Mouse (Mus musculus): ENCODE data around the gene Ctsr.
"Not testable (repeated sequence)": the region's sequence is repeated elsewhere in the genome, so short reads cannot be mapped to it uniquely, and the experiment has no call there.

Gene Ctsr

DNA sequence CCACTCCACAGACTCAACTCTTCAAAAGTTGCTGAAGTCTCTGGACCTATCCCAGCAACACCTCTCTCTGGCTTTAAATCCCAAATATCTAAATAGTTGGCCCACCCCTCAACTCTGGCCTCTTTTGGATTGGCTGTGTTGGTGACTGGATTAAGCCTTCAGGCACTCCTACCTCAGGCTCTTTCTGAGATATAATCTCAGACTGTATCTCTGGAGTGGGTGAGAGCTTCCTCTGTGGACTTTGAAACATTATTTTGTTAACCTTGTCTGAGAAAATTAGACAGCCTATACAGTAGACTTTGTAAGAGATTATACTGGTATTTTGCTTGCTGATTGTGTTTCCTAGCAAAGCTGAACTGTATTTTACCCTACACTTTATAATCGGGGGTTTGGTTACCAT is at the start of gene Ctsr:
TSS of gene Ctsr (minus strand) at position 101 of the 400 bp plus-strand sequence.
- DNase-seq, result no peak

DNA sequence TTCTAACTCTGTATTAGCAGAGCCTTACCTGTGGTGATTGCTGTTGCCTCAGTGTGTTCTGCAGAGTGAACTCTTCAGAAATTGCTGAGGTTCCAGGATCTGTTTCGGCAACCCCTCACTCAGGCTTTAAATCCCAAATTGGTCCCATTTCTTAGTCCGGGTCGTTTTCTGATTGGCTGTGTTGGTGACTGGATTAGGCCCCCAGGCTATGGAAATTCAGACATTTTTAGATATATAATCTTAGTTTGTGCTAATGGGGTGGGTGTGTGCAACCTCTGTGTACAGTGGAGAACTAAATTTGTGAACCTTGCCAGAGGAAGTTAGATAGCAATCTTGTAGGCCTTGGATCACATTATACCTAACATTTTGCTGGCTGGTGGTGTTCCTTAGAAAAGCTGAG is 39.3 kb upstream of the Ctsr start, which contains the start of gene Cts6:
TSS of gene Cts6 (minus strand) at position 101 of the 400 bp plus-strand sequence.
- no peak for DNase-seq

DNA sequence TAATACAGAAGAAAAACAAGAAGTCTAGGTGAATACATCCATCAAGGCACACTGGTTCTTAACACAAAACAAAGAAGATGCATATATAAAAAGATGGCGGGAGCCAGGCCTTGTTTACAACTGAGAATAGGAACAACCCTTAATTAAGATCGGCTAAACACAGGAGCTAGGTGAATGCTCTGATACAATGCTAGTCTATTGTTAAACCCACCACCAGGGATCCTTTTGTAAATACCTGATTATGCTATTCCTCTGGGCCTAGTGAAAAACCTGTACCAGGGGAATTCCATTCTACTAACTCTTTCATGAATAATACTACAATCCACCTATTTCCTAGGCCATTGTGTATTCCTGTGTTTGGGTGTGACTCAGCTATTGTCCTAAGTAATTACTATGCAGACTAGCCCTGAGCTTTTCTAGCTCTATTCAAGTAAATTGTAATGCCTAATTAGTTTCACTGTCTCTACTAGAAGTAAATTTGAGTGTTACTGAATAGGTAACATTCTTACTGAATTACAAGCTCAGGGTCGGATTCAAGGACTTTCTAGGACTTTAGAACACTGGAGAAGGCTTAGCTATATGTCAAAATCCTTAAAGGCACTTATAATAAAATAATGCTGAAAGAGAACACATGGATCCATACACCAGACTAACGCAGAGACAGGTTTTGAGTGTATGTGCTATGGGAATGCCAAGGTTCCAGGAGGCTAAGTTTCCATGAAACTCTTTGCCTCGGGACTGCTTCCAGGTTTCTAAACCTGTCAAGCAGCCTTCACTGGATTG is 21.3 kb upstream of the Ctsr start:
- DNase-seq, result not testable (repeated sequence)

GRCm38 (mm10) chr13:61164622-61165021 is 566 bp upstream of the Ctsr start:
- no peak for DNase-seq
